Mouse (Mus musculus) erythroblast, embryonic 14.5 days (primary cell): ENCODE results near the gene Rabep1. TPM values are rescaled to one million over a fixed set of nuclear protein-coding genes. Genes with fewer than 3 reads are reported as not detected.

Experiments used
- H3K27me3 ChIP-seq: 2 replicates; pipeline ENCODE4 v1.6.1; 2012; ENCODE audit warnings: inconsistent platforms; ENCODE audit not compliant: control insufficient read depth
- H3K36me3 ChIP-seq: 2 replicates; pipeline ENCODE4 v1.6.1; 2012; ENCODE audit warnings: mild to moderate bottlenecking, inconsistent platforms; ENCODE audit not compliant: control insufficient read depth
- H3K4me1 ChIP-seq: 2 replicates; pipeline ENCODE4 v1.6.1; 2012; ENCODE audit warnings: inconsistent platforms; ENCODE audit not compliant: control insufficient read depth
- H3K4me3 ChIP-seq: replicated peaks from 2 replicates; pipeline ENCODE3; 2012; ENCODE audit warnings: moderate library complexity, mild to moderate bottlenecking, inconsistent platforms
- H3K9me3 ChIP-seq: 2 replicates; pipeline ENCODE4 v1.6.1; 2012; ENCODE audit warnings: low read length, inconsistent platforms, mixed read lengths; ENCODE audit not compliant: control insufficient read depth
- GATA1 ChIP-seq: IDR thresholded peaks from 2 replicates; pipeline ENCODE4 v1.6.1; 2012; ENCODE audit warnings: low read length, inconsistent platforms, mixed read lengths
- TAL1 ChIP-seq: IDR thresholded peaks from 3 replicates; pipeline ENCODE4 v1.6.1; 2012; ENCODE audit warnings: low read length, inconsistent platforms, mixed read lengths
- polyA plus RNA-seq: library from polyadenylated mRNA; stranded (reverse); fragments of >175 nt; gene quantifications from 2 replicates; pipeline ENCODE4 v1.2.3, GENCODE M21; 2012

The Rabep1 gene
- polyA plus RNA-seq, 1 experiment: 0.42 TPM

- H3K27me3 ChIP-seq: peaks cover 18% of the 10 kb centered on the region
- H3K4me3 ChIP-seq: no peak overlapping the region
- no peaks in the 10 kb centered on the region for H3K9me3 ChIP-seq
- no peaks in the 10 kb centered on the region for H3K4me1 ChIP-seq
- TF ChIP-seq TAL1 (no peak), GATA1 (no peak)
- H3K36me3 ChIP-seq: no peaks in the 10 kb centered on the region
These were observed 35.6 kb upstream of the Rabep1 start for GRCm38 (mm10) chr11:70809011-70809410.

- no peak overlapping the region for H3K4me3 ChIP-seq
- TF ChIP-seq TAL1 (no peak), GATA1 (no peak)
- no peaks in the 10 kb centered on the region for H3K4me1 ChIP-seq
- H3K9me3 ChIP-seq: no peaks in the 10 kb centered on the region
- no peaks in the 10 kb centered on the region; the same call in 1 of the 2 replicates for H3K27me3 ChIP-seq
- no peaks in the 10 kb centered on the region for H3K36me3 ChIP-seq
These were observed 33.5 kb upstream of the Rabep1 start for GRCm38 (mm10) chr11:70811041-70811440.

GRCm38 (mm10) chr11:70811471-70812240 lies 32.9 kb upstream of the Rabep1 start:
- Histone ChIP-seq H3K27me3 (no peaks in the 10 kb centered on the region; the same call in 1 of the 2 replicates), H3K4me1 (no peaks in the 10 kb centered on the region), H3K4me3 (no peak overlapping the region), H3K36me3 (no peaks in the 10 kb centered on the region), H3K9me3 (no peaks in the 10 kb centered on the region)
- no peak for TF ChIP-seq TAL1
- TF ChIP-seq GATA1: no peak

- H3K4me1 ChIP-seq: no peaks in the 10 kb centered on the region
- H3K9me3 ChIP-seq: no peaks in the 10 kb centered on the region
- TF ChIP-seq GATA1 (no peak), TAL1 (no peak)
- H3K27me3 ChIP-seq: peaks cover 2% of the 10 kb centered on the region; the same call in 1 of the 2 replicates
- H3K36me3 ChIP-seq: no peaks in the 10 kb centered on the region
- no peak within 1 kb of the TSS for H3K4me3 ChIP-seq
These were observed 32.2 kb upstream of the Rabep1 start, which contains the start of gene Scimp for GRCm38 (mm10) chr11:70812365-70812764. TSS of gene Scimp (minus strand) at chr11:70812586.

- H3K4me3 ChIP-seq: no peak overlapping the region
- H3K36me3 ChIP-seq: no peaks in the 10 kb centered on the region
- H3K4me1 ChIP-seq: no peaks in the 10 kb centered on the region
- peaks cover 2% of the 10 kb centered on the region; the same call in 1 of the 2 replicates for H3K27me3 ChIP-seq
- no peak for TF ChIP-seq GATA1
- TF ChIP-seq TAL1: no peak
- no peaks in the 10 kb centered on the region for H3K9me3 ChIP-seq
These were observed 29.5 kb upstream of the Rabep1 start for GRCm38 (mm10) chr11:70815071-70815470.

GRCm38 (mm10) chr11:70815498-70816078 lies 29.0 kb upstream of the Rabep1 start:
- TF ChIP-seq GATA1: no peak
- no peak for TF ChIP-seq TAL1
- H3K4me3 ChIP-seq: no peak overlapping the region

GRCm38 (mm10) chr11:70816770-70817169 lies 27.8 kb upstream of the Rabep1 start:
- no peaks in the 10 kb centered on the region for H3K9me3 ChIP-seq
- TF ChIP-seq GATA1: no peak
- no peak for TF ChIP-seq TAL1
- H3K27me3 ChIP-seq: peaks cover 2% of the 10 kb centered on the region; the same call in 1 of the 2 replicates
- H3K36me3 ChIP-seq: no peaks in the 10 kb centered on the region
- H3K4me3 ChIP-seq: no peak overlapping the region
- no peaks in the 10 kb centered on the region for H3K4me1 ChIP-seq

More at GRCm38 (mm10) chr11:70815498-70816078, 29.0 kb upstream of the Rabep1 start:
- no peaks in the 10 kb centered on the region for H3K4me1 ChIP-seq
- H3K27me3 ChIP-seq: peaks cover 2% of the 10 kb centered on the region; the same call in 1 of the 2 replicates
- no peaks in the 10 kb centered on the region for H3K9me3 ChIP-seq
- no peaks in the 10 kb centered on the region for H3K36me3 ChIP-seq

GRCm38 (mm10) chr11:70820120-70820519 lies 24.5 kb upstream of the Rabep1 start:
- Histone ChIP-seq H3K4me3 (no peak overlapping the region), H3K4me1 (no peaks in the 10 kb centered on the region), H3K9me3 (no peaks in the 10 kb centered on the region), H3K27me3 (peaks cover 2% of the 10 kb centered on the region; the same call in 1 of the 2 replicates), H3K36me3 (no peaks in the 10 kb centered on the region)
- TF ChIP-seq TAL1 (no peak), GATA1 (no peak)

- H3K4me3 ChIP-seq: no peak overlapping the region
- H3K4me1 ChIP-seq: no peaks in the 10 kb centered on the region
- no peak for TF ChIP-seq GATA1
- no peak for TF ChIP-seq TAL1
- H3K27me3 ChIP-seq: no peaks in the 10 kb centered on the region; the same call in 1 of the 2 replicates
- H3K9me3 ChIP-seq: no peaks in the 10 kb centered on the region
- no peaks in the 10 kb centered on the region for H3K36me3 ChIP-seq
These were observed 22.6 kb upstream of the Rabep1 start for GRCm38 (mm10) chr11:70821728-70822591.
